Mouse (Mus musculus): Measurements from ENCODE around the gene Atg14. TPM values are rescaled to one million over a fixed set of nuclear protein-coding genes. Genes with fewer than 3 reads are reported as not detected.
"Not testable (repeated sequence)": the region's sequence is repeated elsewhere in the genome, so short reads cannot be mapped to it uniquely, and the experiment has no call there.

Atg14 gene
- polyA plus RNA-seq (2015; fragmentation: Nextera tagmentation; extraction: Ambion mirVana), result 5.6 and 6.3 TPM in 2 replicates

DNA sequence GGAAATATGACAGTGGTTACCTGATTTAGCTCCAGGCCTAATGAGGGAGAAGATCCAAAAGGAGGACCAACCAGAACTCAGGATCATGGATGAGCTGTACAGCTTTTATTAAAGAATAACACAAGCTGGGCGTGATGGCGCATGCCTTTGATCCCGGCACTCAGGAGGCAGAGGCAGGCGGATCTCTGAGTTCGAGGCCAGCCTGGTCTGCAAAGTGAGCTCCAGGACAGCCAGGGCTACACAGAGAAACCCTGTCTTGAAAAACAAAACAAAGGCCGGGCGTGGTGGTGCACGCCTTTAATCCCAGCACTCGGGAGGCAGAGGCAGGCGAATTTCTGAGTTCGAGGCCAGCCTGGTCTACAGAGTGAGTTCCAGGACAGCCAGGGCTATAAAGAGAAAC lies at the start of gene Atg14:
Gene Atg14 (minus strand): TSS at position 101 of the 400 bp plus-strand sequence.
- not testable (repeated sequence) for H3K9ac ChIP-seq (replicated peaks); H3K4me3 ChIP-seq (ENCODE audit: low read depth, low read length); ATAC-seq; DNase-seq; H3K4me2 ChIP-seq (ENCODE audit: low read depth, low read length); H3K36me3 ChIP-seq (replicated peaks; ENCODE audit: insufficient read depth, low read length); H3K27ac ChIP-seq (ENCODE audit: low read depth); H3K27me3 ChIP-seq (ENCODE audit: insufficient read depth, low read length); H3K9me3 ChIP-seq (ENCODE audit: low read length)
- peaks cover 15% of the 10 kb centered on the region for H3K4me1 ChIP-seq (ENCODE audit: insufficient read depth)
- 82% methylated on average over 11 of the region's 11 CpGs for WGBS (ENCODE audit: insufficient replicate concordance)

DNA sequence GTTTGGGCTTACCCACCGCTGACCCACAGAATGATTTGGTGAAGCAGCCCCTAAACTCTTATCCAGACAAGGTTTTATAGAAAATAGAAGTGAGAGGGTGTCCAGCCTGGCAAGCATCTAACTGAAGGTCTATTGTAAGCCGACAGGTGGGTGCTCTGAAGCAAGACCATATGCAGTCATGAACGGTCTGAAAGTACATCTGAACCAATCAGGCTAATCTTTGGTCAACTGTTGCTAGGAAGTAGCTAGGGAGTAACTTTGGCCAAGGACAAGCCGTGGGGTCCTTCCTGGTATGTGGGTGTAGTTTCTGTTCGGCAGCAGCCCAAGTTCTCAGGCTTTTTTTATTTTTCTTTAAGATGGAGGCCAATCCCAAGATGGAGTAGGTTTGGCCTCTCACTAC lies 48.4 kb upstream of the Atg14 start:
- DNase-seq, result no peak
- H3K4me3 ChIP-seq (ENCODE audit: low read depth, low read length), result no peak overlapping the region
- peak; percentile 45 for ATAC-seq

DNA sequence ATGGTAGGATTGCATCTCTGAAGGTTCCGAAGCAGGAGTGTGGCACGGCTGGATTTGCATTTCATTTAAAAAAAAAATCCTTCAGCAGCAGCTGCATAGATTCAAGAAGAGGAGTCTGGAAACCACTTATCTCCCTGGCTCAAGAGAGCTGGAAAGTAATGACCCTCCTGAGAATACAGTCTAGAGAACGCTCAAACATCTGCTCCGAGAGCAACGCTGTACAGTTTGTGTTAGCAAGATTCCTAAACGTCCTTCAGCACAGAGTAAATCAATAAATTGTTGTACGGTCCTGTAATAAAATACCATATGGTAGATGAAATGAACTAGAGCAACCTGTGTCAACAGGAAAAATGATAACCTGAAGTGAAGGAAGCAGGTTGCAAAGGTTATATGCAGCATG lies 42.8 kb upstream of the Atg14 start:
- H3K9ac ChIP-seq (replicated peaks), result no peak overlapping the region
- 62% methylated on average over 7 of the region's 7 CpGs for WGBS (ENCODE audit: insufficient replicate concordance)
- no peak overlapping the region for H3K27ac ChIP-seq (ENCODE audit: low read depth)
- no peaks in the 10 kb centered on the region for H3K36me3 ChIP-seq (replicated peaks; ENCODE audit: insufficient read depth, low read length)
- no peak overlapping the region for H3K4me2 ChIP-seq (ENCODE audit: low read depth, low read length)
- no peak overlapping the region for H3K4me3 ChIP-seq (ENCODE audit: low read depth, low read length)
- H3K27me3 ChIP-seq (ENCODE audit: insufficient read depth, low read length), result no peaks in the 10 kb centered on the region
- DNase-seq, result no peak
- TF ChIP-seq EP300 (IDR thresholded peaks at IDR 0.05; ENCODE audit: low read depth) (no peak), CTCF (IDR thresholded peaks at IDR 0.05; ENCODE audit: low read depth) (no peak)
- H3K4me1 ChIP-seq (ENCODE audit: insufficient read depth), result no peaks in the 10 kb centered on the region
- no peaks in the 10 kb centered on the region for H3K9me3 ChIP-seq (ENCODE audit: low read length)
- ATAC-seq, result no peak

More for the DNA sequence above, 48.4 kb upstream of the Atg14 start:
- Histone ChIP-seq H3K27ac (ENCODE audit: low read depth) (no peak overlapping the region), H3K27me3 (ENCODE audit: insufficient read depth, low read length) (no peaks in the 10 kb centered on the region), H3K9me3 (ENCODE audit: low read length) (no peaks in the 10 kb centered on the region), H3K36me3 (replicated peaks; ENCODE audit: insufficient read depth, low read length) (no peaks in the 10 kb centered on the region), H3K4me2 (ENCODE audit: low read depth, low read length) (no peak overlapping the region), H3K9ac (replicated peaks) (no peak overlapping the region), H3K4me1 (ENCODE audit: insufficient read depth) (no peaks in the 10 kb centered on the region)
- 0 out of 2 replicates have a peak, but pooled peaks have one; percentile 14 for TF ChIP-seq EP300 (IDR thresholded peaks at IDR 0.05; ENCODE audit: low read depth)
- no peak for TF ChIP-seq CTCF (IDR thresholded peaks at IDR 0.05; ENCODE audit: low read depth)
- WGBS (ENCODE audit: insufficient replicate concordance), result 74% methylated on average over 5 of the region's 5 CpGs

DNA sequence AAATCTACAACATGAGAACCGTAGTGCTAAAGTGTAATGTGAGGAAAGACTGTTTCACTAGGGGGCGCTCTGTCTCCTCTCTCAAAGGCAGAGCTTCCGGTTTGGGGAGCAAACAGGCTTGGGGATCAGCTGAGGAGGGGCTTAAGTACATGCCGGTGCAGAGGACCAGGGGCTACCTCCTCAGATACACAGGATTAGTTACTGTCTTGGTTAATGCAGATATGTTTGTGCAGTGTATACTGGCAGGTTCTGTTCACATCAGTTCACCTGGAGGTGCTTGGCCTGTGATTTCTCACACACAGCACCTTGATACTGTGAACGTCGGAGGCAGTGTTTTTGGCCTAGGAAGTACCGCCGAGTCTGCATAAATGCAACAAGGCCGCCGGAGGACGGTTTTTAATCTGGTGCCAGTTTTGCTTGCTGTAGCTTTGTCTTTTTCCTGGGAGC lies 27.5 kb upstream of the Atg14 start:
- Histone ChIP-seq H3K4me3 (ENCODE audit: low read depth, low read length) (no peak overlapping the region), H3K9ac (replicated peaks) (no peak overlapping the region), H3K27me3 (ENCODE audit: insufficient read depth, low read length) (no peaks in the 10 kb centered on the region), H3K27ac (ENCODE audit: low read depth) (no peak overlapping the region), H3K4me2 (ENCODE audit: low read depth, low read length) (peak overlapping the region; percentile 30; the same call in 1 of the 2 replicates), H3K4me1 (ENCODE audit: insufficient read depth) (no peaks in the 10 kb centered on the region), H3K9me3 (ENCODE audit: low read length) (no peaks in the 10 kb centered on the region), H3K36me3 (replicated peaks; ENCODE audit: insufficient read depth, low read length) (no peaks in the 10 kb centered on the region)
- DNase-seq (peak; percentile 73), ATAC-seq (no peak)
- TF ChIP-seq EP300 (IDR thresholded peaks at IDR 0.05; ENCODE audit: low read depth), result no peak
- peak; percentile 78 for TF ChIP-seq CTCF (IDR thresholded peaks at IDR 0.05; ENCODE audit: low read depth)
- WGBS (ENCODE audit: insufficient replicate concordance), result 25% methylated on average over 11 of the region's 11 CpGs

DNA sequence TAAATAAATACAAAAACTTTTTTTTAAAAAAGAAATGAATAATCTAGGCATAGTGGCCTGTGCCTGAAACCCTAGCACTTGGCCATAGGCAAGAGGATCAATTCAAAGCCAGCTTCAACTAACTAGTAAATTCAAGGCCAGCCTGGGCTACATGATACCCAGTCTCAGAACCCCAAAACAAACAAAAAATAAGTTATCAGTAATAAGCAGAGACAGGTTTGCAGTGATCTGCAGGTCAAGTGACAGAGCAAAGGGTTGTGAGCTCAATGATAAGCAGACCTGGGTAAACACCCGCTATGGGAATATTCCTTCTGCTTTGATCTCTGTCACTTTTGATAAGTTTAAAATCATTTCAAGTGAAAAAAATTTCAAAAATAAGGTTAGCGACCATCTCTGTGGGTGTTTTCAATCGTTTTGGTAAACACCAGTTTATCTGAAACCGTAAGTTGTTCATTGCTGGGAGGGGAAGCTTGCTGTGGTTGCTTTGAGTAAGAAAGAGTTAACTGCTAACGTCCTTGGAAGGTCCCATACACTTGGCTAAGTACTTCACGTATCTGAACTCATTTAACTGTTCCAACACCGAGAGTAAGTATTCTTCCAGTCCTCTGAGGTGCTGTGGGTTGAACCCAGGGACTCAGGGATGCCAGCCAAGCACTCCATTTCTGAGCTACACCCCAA lies 24.1 kb upstream of the Atg14 start:
- no peak for TF ChIP-seq CTCF (IDR thresholded peaks at IDR 0.05; ENCODE audit: low read depth)
- peak; percentile 91 for TF ChIP-seq EP300 (IDR thresholded peaks at IDR 0.05; ENCODE audit: low read depth)
- Histone ChIP-seq H3K27me3 (ENCODE audit: insufficient read depth, low read length) (no peaks in the 10 kb centered on the region), H3K36me3 (replicated peaks; ENCODE audit: insufficient read depth, low read length) (no peaks in the 10 kb centered on the region), H3K9ac (replicated peaks) (no peak overlapping the region), H3K27ac (ENCODE audit: low read depth) (no peak overlapping the region), H3K4me2 (ENCODE audit: low read depth, low read length) (no peak overlapping the region), H3K4me3 (ENCODE audit: low read depth, low read length) (no peak overlapping the region), H3K4me1 (ENCODE audit: insufficient read depth) (no peaks in the 10 kb centered on the region), H3K9me3 (ENCODE audit: low read length) (no peaks in the 10 kb centered on the region)
- WGBS (ENCODE audit: insufficient replicate concordance), result 23% methylated on average over 7 of the region's 7 CpGs
- ATAC-seq, result peak; percentile 89
- DNase-seq, result no peak

DNA sequence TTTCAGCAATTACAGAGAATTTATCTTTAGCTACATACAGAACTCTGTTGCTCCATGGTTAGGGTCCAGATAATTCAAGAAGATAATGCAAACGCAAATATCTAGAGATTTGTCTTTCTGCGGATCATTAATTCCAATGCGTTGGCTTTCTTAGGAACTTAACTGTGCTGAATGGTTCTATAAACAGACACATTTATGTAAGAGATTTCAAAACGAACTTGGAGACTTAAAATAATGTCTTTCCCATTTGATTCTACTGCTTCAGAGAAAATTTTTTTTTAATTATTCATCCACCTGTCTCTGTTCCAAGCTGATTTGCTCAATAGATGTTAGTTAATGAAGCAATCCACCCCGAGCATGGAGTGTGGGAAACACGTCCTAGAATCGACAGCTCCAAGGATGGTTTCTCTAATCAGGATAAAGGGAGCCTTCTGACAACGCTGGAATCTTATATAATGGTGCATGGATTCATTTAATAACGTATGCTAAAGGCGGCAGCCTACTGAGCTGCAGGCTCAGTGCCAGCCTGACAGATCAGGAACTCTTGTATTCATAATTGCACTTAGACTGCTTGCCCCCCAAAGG lies 20.0 kb upstream of the Atg14 start:
- ATAC-seq, result no peak
- TF ChIP-seq CTCF (IDR thresholded peaks at IDR 0.05; ENCODE audit: low read depth) (no peak), EP300 (IDR thresholded peaks at IDR 0.05; ENCODE audit: low read depth) (no peak)
- no peak overlapping the region for H3K4me3 ChIP-seq (ENCODE audit: low read depth, low read length)

More for the DNA sequence above, 20.0 kb upstream of the Atg14 start:
- Histone ChIP-seq H3K36me3 (replicated peaks; ENCODE audit: insufficient read depth, low read length) (no peaks in the 10 kb centered on the region), H3K4me1 (ENCODE audit: insufficient read depth) (no peaks in the 10 kb centered on the region), H3K27ac (ENCODE audit: low read depth) (no peak overlapping the region), H3K4me2 (ENCODE audit: low read depth, low read length) (no peak overlapping the region), H3K9me3 (ENCODE audit: low read length) (no peaks in the 10 kb centered on the region), H3K27me3 (ENCODE audit: insufficient read depth, low read length) (no peaks in the 10 kb centered on the region), H3K9ac (replicated peaks) (no peak overlapping the region)
- 71% methylated on average over 10 of the region's 10 CpGs for WGBS (ENCODE audit: insufficient replicate concordance)
- DNase-seq, result no peak
